Mouse (Mus musculus) lung, postnatal 4 days (tissue): Measurements from ENCODE around the gene H2al2c.
"Not testable (repeated sequence)": the region's sequence is repeated elsewhere in the genome, so short reads cannot be mapped to it uniquely, and the experiment has no call there.

Source experiments
- DNase-seq, 2 experiments: peaks; one replicate each; pipeline ENCODE4 v3.0.0; 2021

The H2al2c gene

GRCm38 (mm10) chrY:2598799-2599198, at the start of gene H2al2c:
Gene H2al2c (plus strand): TSS chrY:2599099.
- not testable (repeated sequence) for DNase-seq
